Mouse (Mus musculus): Measurements from ENCODE around the gene Dmgdh.

DNA sequence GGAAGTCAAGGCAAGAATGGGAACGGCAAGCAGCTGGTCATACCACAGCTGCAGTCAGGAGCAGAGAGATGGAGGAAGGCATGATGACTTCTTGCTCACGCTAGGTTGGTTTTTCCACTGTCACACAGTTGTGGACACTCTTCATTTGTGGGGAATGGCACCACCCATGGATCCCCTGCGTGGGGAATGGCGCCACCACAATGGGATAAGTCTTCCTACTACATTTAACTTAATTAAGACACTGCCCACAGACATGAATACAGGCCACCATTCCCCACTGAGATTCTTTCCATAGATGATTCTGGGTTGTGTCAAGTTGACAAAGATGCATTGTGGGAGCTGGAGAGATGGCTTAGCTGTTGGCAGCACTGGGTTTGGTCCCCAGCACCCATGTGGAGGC, 38.1 kb downstream of the Dmgdh start:
- TF ChIP-seq CTCF (IDR thresholded peaks at IDR 0.05; ENCODE audit: insufficient read depth, low read length) (no peak), POLR2A (IDR thresholded peaks at IDR 0.05; ENCODE audit: borderline replicate concordance, extremely low read depth, low read depth, low read length) (no peak)
